Mouse (Mus musculus): ENCODE data around the gene Tmem44.

DNA sequence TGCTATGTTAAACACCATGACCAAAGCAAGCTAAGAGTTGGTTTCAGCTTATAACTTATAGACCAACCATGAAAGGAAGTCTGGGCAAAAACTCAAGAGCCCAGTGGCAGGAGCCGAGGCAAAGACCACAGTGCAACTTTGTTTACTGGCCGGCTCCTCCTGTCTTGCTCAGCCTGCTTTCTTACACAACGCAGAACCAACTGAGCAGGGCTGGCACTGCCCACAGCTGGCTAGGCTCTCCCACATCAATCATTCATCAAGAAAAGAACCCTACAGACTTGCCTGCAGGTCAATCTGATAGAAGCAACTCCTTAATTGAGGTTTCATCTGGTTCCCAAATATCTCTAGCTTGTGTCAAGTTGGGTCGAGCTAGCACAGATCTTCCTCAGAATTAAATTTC, 61.0 kb downstream of the Tmem44 start:
- no peak for TF ChIP-seq POLR2A (IDR thresholded peaks at IDR 0.05; ENCODE audit: borderline replicate concordance, insufficient read depth, low read length)
- TF ChIP-seq CTCF (IDR thresholded peaks at IDR 0.05; ENCODE audit: borderline replicate concordance, insufficient read depth, low read depth, low read length) = no peak

All from cerebellum, adult 2 months (tissue).